Mouse (Mus musculus) neural tube, embryonic 15.5 days (tissue): ENCODE measurements at regions not wholly inside any gene's neighbourhood (a gene's known extent, or its start where the extent isn't known, plus 50 kb on each side); places are given as distances from the start of the nearest gene placed in this dataset.

ENCODE experiments used
- ATAC-seq: fragments of 200-750 bp; cut with Nextera tagmentation; 2 replicates; pipeline ENCODE4 v1.8.0; 2017; ENCODE audit warnings: mild to moderate bottlenecking, moderate TSS enrichment, moderate library complexity; ENCODE audit not compliant: low FRiP score
- H3K27ac ChIP-seq: fragments of 300-500 bp; sonication (generic); replicated peaks from 2 replicates; pipeline ENCODE4 v1.5.1; 2015; ENCODE audit warnings: mild to moderate bottlenecking, inconsistent platforms
- H3K27me3 ChIP-seq: fragments of 300-500 bp; sonication (generic); replicated peaks from 2 replicates; pipeline ENCODE4 v1.6.1; 2015; ENCODE audit warnings: inconsistent platforms
- H3K36me3 ChIP-seq: fragments of 300-500 bp; sonication (generic); 2 replicates; pipeline ENCODE4 v1.6.1; 2015; ENCODE audit warnings: inconsistent platforms
- H3K4me1 ChIP-seq: fragments of 300-500 bp; sonication (generic); 2 replicates; pipeline ENCODE4 v1.6.1; 2015; ENCODE audit warnings: inconsistent platforms
- H3K4me2 ChIP-seq: fragments of 300-500 bp; sonication (generic); 2 replicates; pipeline ENCODE4 v1.6.1; 2015; ENCODE audit warnings: inconsistent platforms, mild to moderate bottlenecking, moderate library complexity
- H3K4me3 ChIP-seq: fragments of 300-500 bp; sonication (generic); replicated peaks from 2 replicates; pipeline ENCODE4 v1.5.1; 2015; ENCODE audit warnings: mild to moderate bottlenecking, inconsistent platforms
- H3K9ac ChIP-seq: fragments of 300-500 bp; sonication (generic); replicated peaks from 2 replicates; pipeline ENCODE4 v1.6.1; 2015; ENCODE audit warnings: mild to moderate bottlenecking, inconsistent platforms
- H3K9me3 ChIP-seq: fragments of 300-500 bp; sonication (generic); replicated peaks from 2 replicates; pipeline ENCODE4 v1.6.1; 2016; ENCODE audit warnings: inconsistent platforms
- WGBS: fragments of 180-500 bp; shearing (Covaris S2); methylation state at CpG from one replicate; pipeline ENCODE4 v1.1.7; 2015; ENCODE audit warnings: mixed read lengths; 5-methylcytosine and 5-hydroxymethylcytosine counted together

DNA sequence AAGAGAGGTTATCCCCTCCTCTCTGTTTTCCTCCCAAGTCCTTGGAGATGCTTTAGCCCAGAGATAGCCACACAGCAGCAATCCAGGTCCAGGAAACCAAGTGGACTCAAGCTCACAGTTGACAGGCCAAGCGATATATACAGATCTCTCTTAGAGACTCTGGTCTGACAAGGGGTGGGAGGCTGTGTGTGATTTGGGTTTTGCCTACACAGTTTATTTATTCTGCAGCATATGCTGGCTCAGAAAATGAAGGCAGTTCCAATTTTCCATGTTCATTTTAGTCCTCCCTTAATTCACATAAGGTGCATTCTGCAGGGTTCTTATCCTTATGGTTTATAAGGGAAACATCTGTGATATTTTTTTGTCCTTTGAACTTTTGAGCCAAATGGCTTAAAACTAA lies 595.0 kb upstream of the Apob start:
- Histone ChIP-seq H3K27me3 (no peaks in the 10 kb centered on the region), H3K4me3 (no peak overlapping the region), H3K9ac (no peak overlapping the region), H3K4me1 (no peaks in the 10 kb centered on the region), H3K9me3 (no peaks in the 10 kb centered on the region), H3K4me2 (no peak overlapping the region), H3K36me3 (no peaks in the 10 kb centered on the region), H3K27ac (no peak overlapping the region)
- ATAC-seq, result no peak
- WGBS, result 89% methylated on average over 1 of the region's 1 CpGs

DNA sequence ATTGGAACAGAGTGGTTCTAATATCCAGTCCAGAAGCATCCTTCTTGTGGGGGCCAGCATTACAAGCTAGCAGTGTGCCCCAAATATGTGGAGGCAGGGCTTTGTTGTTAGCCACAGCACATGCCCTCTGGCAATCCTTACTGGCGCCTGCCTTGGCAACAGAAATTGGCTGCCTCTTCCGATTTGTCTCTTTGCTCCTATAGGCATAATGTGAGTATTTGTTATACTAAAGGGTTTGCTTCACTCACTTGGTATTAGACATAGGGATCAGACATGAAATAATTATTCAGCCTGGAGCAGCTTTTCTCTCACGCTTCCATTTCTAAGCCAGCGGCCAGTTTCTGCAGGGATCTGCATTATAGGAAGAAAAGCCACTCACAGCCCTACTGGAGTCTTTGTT lies 573.6 kb upstream of the Apob start:
- Histone ChIP-seq H3K9me3 (no peaks in the 10 kb centered on the region), H3K9ac (no peak overlapping the region), H3K27ac (no peak overlapping the region), H3K4me1 (no peaks in the 10 kb centered on the region), H3K4me2 (no peak overlapping the region), H3K27me3 (no peaks in the 10 kb centered on the region), H3K4me3 (no peak overlapping the region), H3K36me3 (no peaks in the 10 kb centered on the region)
- WGBS, result 68% methylated on average over 4 of the region's 4 CpGs
- no peak for ATAC-seq

DNA sequence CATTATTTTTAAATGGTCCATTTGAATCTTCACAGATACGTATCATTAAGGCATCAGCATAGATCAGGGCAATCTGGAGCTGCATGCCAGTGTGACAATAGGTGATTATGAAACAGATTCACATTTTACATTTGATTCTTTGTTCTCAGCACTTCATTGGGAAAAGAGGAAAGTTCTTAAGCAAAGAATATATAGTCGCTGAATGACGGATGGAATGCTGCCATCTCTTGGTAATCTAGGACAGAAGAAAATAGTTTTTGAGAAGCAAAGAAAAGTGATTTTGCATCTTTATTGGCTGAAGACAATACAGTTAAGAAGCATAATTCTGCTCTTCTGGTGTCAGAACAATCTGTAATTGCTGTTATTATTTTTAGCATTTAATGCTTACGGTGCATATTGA lies 565.6 kb upstream of the Apob start:
- H3K36me3 ChIP-seq, result no peaks in the 10 kb centered on the region
- H3K27me3 ChIP-seq, result no peaks in the 10 kb centered on the region
- H3K4me3 ChIP-seq, result no peak overlapping the region
- no peak overlapping the region for H3K9ac ChIP-seq
- 85% methylated on average over 4 of the region's 4 CpGs for WGBS
- H3K4me1 ChIP-seq, result no peaks in the 10 kb centered on the region
- H3K9me3 ChIP-seq, result no peaks in the 10 kb centered on the region
- ATAC-seq, result no peak
- no peak overlapping the region for H3K4me2 ChIP-seq
- H3K27ac ChIP-seq, result no peak overlapping the region

DNA sequence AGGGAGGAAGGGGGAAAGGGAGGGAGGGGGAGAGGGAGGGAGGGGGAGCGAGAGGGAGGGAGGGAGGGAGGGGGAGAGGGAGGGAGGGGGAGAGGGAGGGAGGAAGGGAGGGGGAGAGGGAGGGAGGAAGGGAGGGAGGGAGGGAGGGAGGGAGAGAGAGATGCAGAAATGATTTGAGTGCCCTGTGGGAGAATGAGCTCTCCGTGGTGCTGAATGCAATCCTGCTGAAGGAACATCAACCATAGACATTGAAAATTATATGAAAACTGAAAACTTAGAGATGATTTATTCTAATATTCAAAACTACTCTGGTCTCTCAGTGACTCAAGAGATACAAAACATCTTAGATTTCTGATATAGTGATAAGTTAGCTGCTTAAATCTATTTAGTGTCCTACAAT lies 557.2 kb upstream of the Apob start:
- WGBS, result 28% methylated on average over 1 of the region's 2 CpGs

DNA sequence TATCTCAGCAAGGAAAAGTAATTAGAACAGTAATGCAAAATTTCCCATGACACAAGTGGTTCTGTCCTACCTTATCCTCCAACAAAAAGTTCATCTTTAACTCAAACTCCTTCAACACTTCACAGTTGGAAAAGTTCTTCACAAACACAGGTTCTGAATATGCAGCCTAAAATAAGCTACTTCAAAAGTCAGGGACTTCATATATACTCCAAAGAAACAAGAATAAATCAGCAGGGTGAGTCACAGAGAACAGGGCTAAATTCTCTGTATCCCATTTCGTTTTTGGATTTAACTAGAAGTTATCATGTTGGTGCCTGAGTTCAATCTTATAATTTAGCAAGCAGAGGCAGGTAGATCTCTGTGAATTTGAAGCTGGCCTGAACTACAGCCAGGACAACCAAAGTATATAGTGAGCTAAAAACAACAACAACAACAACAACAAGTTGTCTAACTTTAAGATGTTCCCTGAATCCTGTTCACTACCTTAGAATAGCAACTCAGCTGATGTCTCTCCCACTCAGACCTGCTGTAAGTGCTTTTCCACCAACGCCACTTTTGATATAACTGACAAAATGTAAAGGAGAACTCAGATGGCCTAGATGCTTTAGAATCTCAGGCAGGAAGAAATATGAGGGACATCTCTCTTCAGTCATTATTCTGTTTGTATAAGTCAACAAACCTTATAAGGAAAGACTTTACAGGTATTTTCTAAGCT lies 555.5 kb upstream of the Apob start:
- WGBS, result 55% methylated on average over 2 of the region's 2 CpGs
- no peaks in the 10 kb centered on the region for H3K36me3 ChIP-seq
- H3K27ac ChIP-seq, result no peak overlapping the region
- H3K4me3 ChIP-seq, result no peak overlapping the region
- H3K9ac ChIP-seq, result no peak overlapping the region
- no peaks in the 10 kb centered on the region for H3K27me3 ChIP-seq
- no peaks in the 10 kb centered on the region for H3K9me3 ChIP-seq
- no peaks in the 10 kb centered on the region for H3K4me1 ChIP-seq
- no peak overlapping the region for H3K4me2 ChIP-seq
- ATAC-seq, result no peak

More for the DNA sequence above, 557.2 kb upstream of the Apob start:
- no peak overlapping the region for H3K9ac ChIP-seq
- no peak for ATAC-seq
- no peak overlapping the region for H3K27ac ChIP-seq
- no peaks in the 10 kb centered on the region for H3K27me3 ChIP-seq
- H3K4me1 ChIP-seq, result no peaks in the 10 kb centered on the region
- no peaks in the 10 kb centered on the region for H3K9me3 ChIP-seq
- H3K4me2 ChIP-seq, result no peak overlapping the region
- no peak overlapping the region for H3K4me3 ChIP-seq
- no peaks in the 10 kb centered on the region for H3K36me3 ChIP-seq

DNA sequence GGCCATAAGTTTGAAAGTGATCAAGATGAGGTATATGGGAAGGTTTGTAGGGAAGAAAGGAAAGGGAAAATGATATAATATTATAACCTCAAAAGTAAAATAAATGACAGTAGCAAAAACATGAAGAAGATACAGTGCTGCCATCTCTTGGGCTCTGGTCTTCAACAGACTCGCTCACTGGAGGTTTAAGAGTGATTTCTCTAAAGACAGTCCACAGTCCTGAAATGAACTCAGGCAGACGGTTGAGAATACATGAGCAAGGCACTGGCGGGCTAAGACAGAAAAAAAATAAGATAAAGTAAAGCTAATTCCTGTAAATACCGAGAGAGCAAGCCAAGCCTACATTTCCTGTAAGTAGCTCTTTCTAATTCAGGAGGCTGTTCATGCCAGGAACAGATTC lies 546.5 kb upstream of the Apob start:
- no peak overlapping the region for H3K4me3 ChIP-seq
- H3K4me2 ChIP-seq, result no peak overlapping the region
- H3K9ac ChIP-seq, result no peak overlapping the region
- H3K36me3 ChIP-seq, result no peaks in the 10 kb centered on the region
- no peak overlapping the region for H3K27ac ChIP-seq
- H3K4me1 ChIP-seq, result no peaks in the 10 kb centered on the region
- WGBS, result 73% methylated on average over 4 of the region's 4 CpGs
- no peak for ATAC-seq
- no peaks in the 10 kb centered on the region for H3K9me3 ChIP-seq
- H3K27me3 ChIP-seq, result no peaks in the 10 kb centered on the region

DNA sequence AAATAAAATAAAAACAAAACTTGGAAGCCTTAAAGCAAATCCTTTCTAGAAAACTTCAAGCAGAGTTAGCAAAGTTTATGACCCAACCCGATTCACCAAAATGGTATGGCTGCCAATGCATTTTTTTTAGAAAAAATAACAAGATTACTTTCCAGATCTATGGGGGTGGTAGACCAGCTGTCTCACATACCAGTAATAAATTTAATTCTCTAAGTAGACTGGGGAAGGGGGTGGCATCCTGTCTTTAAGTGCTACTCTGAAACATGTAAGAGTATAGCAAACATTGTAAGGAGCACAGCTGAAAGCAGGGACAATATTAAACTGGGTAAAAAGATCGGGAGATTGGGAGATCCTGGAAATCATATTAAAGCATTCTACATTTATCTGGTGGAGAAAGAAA lies 532.2 kb upstream of the Apob start:
- WGBS, result 89% methylated on average over 2 of the region's 2 CpGs
- Histone ChIP-seq H3K4me2 (no peak overlapping the region), H3K27me3 (no peaks in the 10 kb centered on the region), H3K9me3 (no peaks in the 10 kb centered on the region), H3K36me3 (no peaks in the 10 kb centered on the region), H3K9ac (no peak overlapping the region), H3K4me3 (no peak overlapping the region), H3K4me1 (no peaks in the 10 kb centered on the region), H3K27ac (no peak overlapping the region)
- no peak for ATAC-seq

DNA sequence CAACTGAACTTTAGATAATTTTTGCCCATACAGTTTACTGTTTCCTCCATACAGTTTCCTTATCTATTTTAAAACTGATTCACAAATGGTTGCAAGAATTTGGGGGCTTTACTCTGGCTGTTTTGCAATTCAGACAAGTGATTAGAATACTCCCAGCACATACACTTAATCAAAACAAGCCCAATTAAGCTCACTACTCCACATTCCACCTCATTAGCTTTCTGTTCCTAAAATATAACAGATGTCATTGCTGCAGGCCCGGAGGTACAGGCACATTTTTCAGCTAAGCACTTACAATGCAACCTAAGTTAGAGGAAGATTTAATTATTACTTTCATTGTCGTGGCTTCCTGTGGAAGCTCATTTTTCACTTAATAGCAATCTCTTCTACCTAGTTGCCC lies 526.9 kb upstream of the Apob start:
- Histone ChIP-seq H3K4me3 (no peak overlapping the region), H3K27me3 (no peaks in the 10 kb centered on the region), H3K4me1 (no peaks in the 10 kb centered on the region), H3K9me3 (no peaks in the 10 kb centered on the region), H3K27ac (no peak overlapping the region), H3K9ac (no peak overlapping the region), H3K36me3 (no peaks in the 10 kb centered on the region), H3K4me2 (no peak overlapping the region)
- no peak for ATAC-seq
- 39% methylated on average over 2 of the region's 2 CpGs for WGBS

DNA sequence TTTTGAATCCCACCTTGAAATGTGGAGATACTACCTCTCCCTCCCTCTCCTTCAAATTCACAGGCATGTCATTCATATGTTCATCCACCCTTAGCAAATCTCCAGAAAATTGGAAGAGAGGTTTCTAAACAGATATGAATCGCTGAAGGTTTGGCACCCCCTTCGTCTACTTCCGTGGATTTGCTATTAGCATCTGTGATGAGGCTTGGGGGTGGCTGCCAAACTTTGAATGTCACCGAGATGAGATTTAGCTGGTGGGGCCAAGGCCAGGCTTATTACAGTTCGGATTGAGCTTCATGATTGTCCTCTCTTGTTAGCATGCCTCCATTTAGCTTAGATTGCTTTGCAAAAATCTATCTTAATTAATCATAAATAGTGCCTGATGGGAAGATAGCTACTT lies 520.4 kb upstream of the Apob start:
- Histone ChIP-seq H3K9me3 (no peaks in the 10 kb centered on the region), H3K27ac (no peak overlapping the region), H3K27me3 (no peaks in the 10 kb centered on the region), H3K9ac (no peak overlapping the region), H3K4me1 (no peaks in the 10 kb centered on the region), H3K36me3 (no peaks in the 10 kb centered on the region), H3K4me3 (no peak overlapping the region), H3K4me2 (no peak overlapping the region)
- 88% methylated on average over 5 of the region's 5 CpGs for WGBS
- no peak for ATAC-seq

DNA sequence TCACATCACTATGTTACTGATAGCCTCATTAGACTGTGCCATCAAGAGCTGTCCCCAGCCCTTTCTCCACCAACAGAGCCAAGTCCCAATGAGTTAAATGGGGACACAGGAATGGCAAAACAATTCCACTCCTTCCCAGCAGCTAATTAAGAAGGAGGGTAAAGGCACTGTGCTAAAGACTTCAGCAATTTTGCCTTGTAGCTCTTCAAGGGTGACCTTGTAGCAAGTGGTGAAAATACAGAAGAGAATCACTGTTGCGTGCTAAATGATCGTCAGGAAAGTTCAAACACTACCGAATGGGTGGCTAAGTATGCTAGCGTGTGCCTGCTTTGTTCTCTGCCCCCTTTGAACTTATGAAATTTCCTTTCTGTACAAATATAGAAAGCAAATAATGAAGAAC lies 519.9 kb upstream of the Apob start:
- H3K4me2 ChIP-seq, result no peak overlapping the region
- H3K4me3 ChIP-seq, result no peak overlapping the region
- H3K9ac ChIP-seq, result no peak overlapping the region
- no peak for ATAC-seq
- no peaks in the 10 kb centered on the region for H3K36me3 ChIP-seq
- H3K27me3 ChIP-seq, result no peaks in the 10 kb centered on the region
- H3K9me3 ChIP-seq, result no peaks in the 10 kb centered on the region
- no peak overlapping the region for H3K27ac ChIP-seq
- no peaks in the 10 kb centered on the region for H3K4me1 ChIP-seq
- WGBS, result 83% methylated on average over 4 of the region's 4 CpGs

DNA sequence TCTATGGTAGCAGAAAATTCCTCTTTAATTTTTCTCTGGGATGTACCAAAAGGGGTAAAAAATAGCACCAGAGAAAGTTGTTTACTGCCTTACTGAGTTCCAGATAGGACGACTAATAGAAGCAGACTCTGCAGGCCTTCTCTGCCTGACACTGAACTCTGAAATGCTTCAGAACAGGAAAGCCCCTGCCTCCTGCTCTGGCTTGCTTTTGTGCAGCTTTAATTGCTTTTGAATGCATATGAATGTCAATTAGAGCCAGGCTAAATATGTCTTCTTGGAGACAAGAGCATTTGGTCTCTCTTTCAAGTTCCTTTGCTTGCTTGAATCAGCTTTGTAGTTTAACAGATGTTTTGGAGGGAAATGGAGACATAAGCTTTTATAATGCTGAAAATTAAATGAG lies 512.5 kb upstream of the Apob start:
- Histone ChIP-seq H3K36me3 (no peaks in the 10 kb centered on the region), H3K4me3 (no peak overlapping the region), H3K4me2 (no peak overlapping the region), H3K9ac (no peak overlapping the region), H3K9me3 (no peaks in the 10 kb centered on the region), H3K4me1 (0 out of 2 replicates have a peak, but pooled peaks cover 3% of the 10 kb centered on the region), H3K27me3 (no peaks in the 10 kb centered on the region), H3K27ac (no peak overlapping the region)
- 0% methylated on average over 1 of the region's 1 CpGs for WGBS
- no peak for ATAC-seq

DNA sequence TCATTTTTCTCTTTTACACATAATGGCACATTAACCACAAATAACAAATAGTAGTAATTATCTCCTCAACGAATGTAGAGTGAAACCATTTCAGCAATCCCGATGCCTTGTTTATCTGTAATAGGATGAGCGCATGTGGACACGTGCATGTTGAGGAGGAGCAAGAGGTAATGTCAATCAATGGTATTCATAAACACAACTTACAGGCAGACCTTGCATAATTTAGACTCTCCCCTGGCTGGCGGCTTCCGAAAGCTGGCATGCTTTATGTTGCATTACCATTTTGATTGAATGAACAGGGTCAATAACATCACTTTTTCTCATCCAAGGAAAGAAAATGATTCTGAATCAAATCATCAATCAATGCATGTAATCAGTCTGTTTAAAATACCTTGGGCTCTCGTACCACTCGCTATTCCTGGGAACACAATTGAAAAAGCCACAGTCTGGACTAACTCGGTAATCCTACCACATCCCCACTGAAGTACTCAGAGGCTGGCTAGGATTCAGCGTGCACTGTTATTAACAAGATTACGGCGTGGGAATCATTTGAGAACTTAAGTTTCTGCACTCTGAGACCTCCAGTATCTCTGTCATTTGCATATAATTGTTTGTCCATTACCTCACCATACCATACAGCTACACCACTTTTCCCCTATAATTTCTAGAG lies 464.7 kb upstream of the Apob start:
- 78% methylated on average over 12 of the region's 12 CpGs for WGBS
- no peak for ATAC-seq
- no peak overlapping the region for H3K9ac ChIP-seq

More for the DNA sequence above, 464.7 kb upstream of the Apob start:
- Histone ChIP-seq H3K4me1 (no peaks in the 10 kb centered on the region), H3K9me3 (no peaks in the 10 kb centered on the region), H3K4me2 (no peak overlapping the region), H3K27ac (no peak overlapping the region), H3K4me3 (no peak overlapping the region), H3K36me3 (no peaks in the 10 kb centered on the region), H3K27me3 (no peaks in the 10 kb centered on the region)
